Mouse (Mus musculus): ENCODE results near the gene Cnnm3.
A peak's percentile ranks its signal among the peaks of the same experiment; 100 is the strongest.

Gene Cnnm3

GRCm38 (mm10) chr1:36511289-36512021 lies at the start of gene Cnnm3:
Cnnm3 (plus strand) TSS chr1:36511867.
- DNase-seq (ENCODE audit: low spot score), result peak; percentile 96

- DNase-seq (ENCODE audit: low spot score), result no peak
These were observed 46.0 kb upstream of the Cnnm3 start for GRCm38 (mm10) chr1:36465641-36466160.

- no peak for DNase-seq (ENCODE audit: low spot score)
These were observed 44.2 kb upstream of the Cnnm3 start for GRCm38 (mm10) chr1:36467446-36467845.

- DNase-seq (ENCODE audit: low spot score), result no peak
These were observed 41.7 kb upstream of the Cnnm3 start for GRCm38 (mm10) chr1:36469811-36470444.

GRCm38 (mm10) chr1:36471181-36472105 lies 40.2 kb upstream of the Cnnm3 start, which contains the start of gene Cnnm4:
Cnnm4 (plus strand) TSS chr1:36471620.
- DNase-seq (ENCODE audit: low spot score), result peak; percentile 91

- no peak for DNase-seq (ENCODE audit: low spot score)
These were observed 39.6 kb upstream of the Cnnm3 start for GRCm38 (mm10) chr1:36472106-36472440.

GRCm38 (mm10) chr1:36473211-36473780 lies 38.4 kb upstream of the Cnnm3 start:
- no peak for DNase-seq (ENCODE audit: low spot score)

GRCm38 (mm10) chr1:36474646-36475045 lies 37.0 kb upstream of the Cnnm3 start:
- DNase-seq (ENCODE audit: low spot score), result no peak

GRCm38 (mm10) chr1:36475480-36476110 lies 36.1 kb upstream of the Cnnm3 start:
- DNase-seq (ENCODE audit: low spot score), result peak; percentile 50

GRCm38 (mm10) chr1:36476426-36476825 lies 35.2 kb upstream of the Cnnm3 start:
- no peak for DNase-seq (ENCODE audit: low spot score)

- DNase-seq (ENCODE audit: low spot score), result no peak
These were observed 33.3 kb upstream of the Cnnm3 start for GRCm38 (mm10) chr1:36478343-36478795.

GRCm38 (mm10) chr1:36479903-36480899 lies 31.5 kb upstream of the Cnnm3 start:
- DNase-seq (ENCODE audit: low spot score), result no peak

GRCm38 (mm10) chr1:36483825-36484224 lies 27.8 kb upstream of the Cnnm3 start:
- DNase-seq (ENCODE audit: low spot score), result no peak

- DNase-seq (ENCODE audit: low spot score), result no peak
These were observed 26.6 kb upstream of the Cnnm3 start for GRCm38 (mm10) chr1:36485080-36485479.

- peak; percentile 38 for DNase-seq (ENCODE audit: low spot score)
These were observed 24.6 kb upstream of the Cnnm3 start for GRCm38 (mm10) chr1:36487111-36487510.

GRCm38 (mm10) chr1:36489661-36490060 lies 22.0 kb upstream of the Cnnm3 start:
- no peak for DNase-seq (ENCODE audit: low spot score)

GRCm38 (mm10) chr1:36492416-36493139 lies 19.1 kb upstream of the Cnnm3 start:
- DNase-seq (ENCODE audit: low spot score), result peak; percentile 71

GRCm38 (mm10) chr1:36493299-36493698 lies 18.4 kb upstream of the Cnnm3 start:
- no peak for DNase-seq (ENCODE audit: low spot score)

- no peak for DNase-seq (ENCODE audit: low spot score)
These were observed 14.9 kb upstream of the Cnnm3 start for GRCm38 (mm10) chr1:36496719-36497118.
